Mouse (Mus musculus) liver, postnatal 0 days (tissue): ENCODE data around the gene Lrrc23. TPM values are rescaled to one million over a fixed set of nuclear protein-coding genes. Genes with fewer than 3 reads are reported as not detected.

Experiments used
- ATAC-seq: fragments of 200-750 bp; cut with Nextera tagmentation; 2 replicates; pipeline ENCODE4 v1.8.0; 2017; ENCODE audit warnings: mild to moderate bottlenecking, moderate library complexity
- DNase-seq: peaks from one replicate; pipeline ENCODE4 v3.0.0-alpha.2; 2016
- H3K27ac ChIP-seq: fragments of 300-500 bp; sonication (generic); 2 replicates; pipeline ENCODE4 v1.5.1; 2014; ENCODE audit warnings: antibody characterized with exemption, moderate library complexity, mild to moderate bottlenecking, low read depth
- H3K27me3 ChIP-seq: fragments of 300-500 bp; sonication (generic); 2 replicates; pipeline ENCODE4 v1.6.1; 2014; ENCODE audit warnings: low read length, control low read depth, mixed read lengths; ENCODE audit not compliant: insufficient read depth
- H3K36me3 ChIP-seq: fragments of 300-500 bp; sonication (generic); replicated peaks from 2 replicates; pipeline ENCODE4 v1.6.1; 2014; ENCODE audit warnings: mild to moderate bottlenecking, control low read depth, low read length, moderate library complexity, mixed read lengths; ENCODE audit not compliant: insufficient read depth
- H3K4me1 ChIP-seq: fragments of 300-500 bp; sonication (generic); 2 replicates; pipeline ENCODE4 v1.6.1; 2014; ENCODE audit warnings: antibody characterized with exemption, mild to moderate bottlenecking, control low read depth; ENCODE audit not compliant: insufficient read depth
- H3K4me2 ChIP-seq: fragments of 300-500 bp; sonication (generic); 2 replicates; pipeline ENCODE4 v1.6.1; 2014; ENCODE audit warnings: low read depth, mild to moderate bottlenecking, low read length, moderate library complexity, mixed read lengths
- H3K4me3 ChIP-seq: fragments of 300-500 bp; sonication (generic); 2 replicates; pipeline ENCODE4 v1.5.1; 2014; ENCODE audit warnings: low read depth, low read length
- H3K9ac ChIP-seq: fragments of 300-500 bp; sonication (generic); replicated peaks from 2 replicates; pipeline ENCODE4 v1.6.1; 2014; ENCODE audit warnings: mild to moderate bottlenecking, moderate library complexity
- H3K9me3 ChIP-seq: fragments of 300-500 bp; sonication (generic); 2 replicates; pipeline ENCODE4 v1.6.1; 2016; ENCODE audit warnings: mild to moderate bottlenecking, control low read depth, low read length, mixed read lengths
- CTCF ChIP-seq: sonication (generic); IDR thresholded peaks from 2 replicates; pipeline ENCODE4 v1.5.1; 2016; ENCODE audit warnings: antibody characterized with exemption, low read depth
- EP300 ChIP-seq: IDR thresholded peaks from 2 replicates; pipeline ENCODE4 v1.6.1; 2016; ENCODE audit warnings: antibody characterized with exemption, low read depth, mild to moderate bottlenecking
- WGBS: fragments of 180-500 bp; shearing (Covaris S2); extraction: QIAGEN DNeasy Blood & Tissue Kit; methylation state at CpG from one replicate; pipeline ENCODE4 v1.1.7; 2014; ENCODE audit not compliant: insufficient replicate concordance; 5-methylcytosine and 5-hydroxymethylcytosine counted together
- polyA plus RNA-seq: library from polyadenylated mRNA; unstranded; fragments of >200 nt; fragmentation: Nextera tagmentation; extraction: Ambion mirVana; gene quantifications from 2 replicates; pipeline ENCODE4 v1.2.1, GENCODE M21; 2015

Lrrc23 gene
- polyA plus RNA-seq, 1 experiment from 2014 or later, result 0.16 TPM

GRCm38 (mm10) chr6:124753861-124754260 is 25.7 kb downstream of the Lrrc23 start:
- H3K36me3 ChIP-seq, result peaks cover 4% of the 10 kb centered on the region; the same call in 1 of the 2 replicates
- 77% methylated on average over 2 of the region's 2 CpGs for WGBS
- no peak overlapping the region for H3K27ac ChIP-seq
- H3K4me3 ChIP-seq, result no peak overlapping the region
- no peak overlapping the region for H3K9ac ChIP-seq
- TF ChIP-seq CTCF (no peak), EP300 (no peak)
- peaks cover 22% of the 10 kb centered on the region for H3K27me3 ChIP-seq
- peaks cover 26% of the 10 kb centered on the region for H3K4me1 ChIP-seq
- H3K4me2 ChIP-seq, result no peak overlapping the region
- DNase-seq, result no peak
- ATAC-seq, result no peak
- H3K9me3 ChIP-seq, result no peaks in the 10 kb centered on the region

- Histone ChIP-seq H3K4me2 (no peak overlapping the region), H3K9ac (no peak overlapping the region), H3K27ac (no peak overlapping the region), H3K27me3 (peaks cover 5% of the 10 kb centered on the region; the same call in 1 of the 2 replicates), H3K9me3 (no peaks in the 10 kb centered on the region), H3K36me3 (peaks cover 4% of the 10 kb centered on the region), H3K4me1 (peaks cover 19% of the 10 kb centered on the region), H3K4me3 (no peak overlapping the region)
- TF ChIP-seq CTCF, result no peak
- no peak for TF ChIP-seq EP300
- DNase-seq, result no peak
- ATAC-seq, result no peak
- 77% methylated on average over 8 of the region's 8 CpGs for WGBS
Measured at GRCm38 (mm10) chr6:124750405-124750804, 29.1 kb downstream of the Lrrc23 start.

- TF ChIP-seq EP300 (no peak), CTCF (no peak)
- Histone ChIP-seq H3K4me1 (peaks cover 19% of the 10 kb centered on the region), H3K9me3 (no peaks in the 10 kb centered on the region), H3K27me3 (no peaks in the 10 kb centered on the region), H3K27ac (no peak overlapping the region), H3K9ac (peak overlapping the region; percentile 82), H3K36me3 (peaks cover 9% of the 10 kb centered on the region), H3K4me2 (peak overlapping the region; percentile 96), H3K4me3 (no peak overlapping the region; the same call in 1 of the 2 replicates)
- DNase-seq, result no peak
- 82% methylated on average over 7 of the region's 7 CpGs for WGBS
- ATAC-seq, result no peak
Measured at GRCm38 (mm10) chr6:124746654-124747632, 32.6 kb downstream of the Lrrc23 start.

GRCm38 (mm10) chr6:124746296-124746605 is 33.3 kb downstream of the Lrrc23 start:
- Histone ChIP-seq H3K9ac (peak overlapping the region; percentile 82), H3K4me2 (peak overlapping the region; percentile 96), H3K4me1 (peaks cover 22% of the 10 kb centered on the region), H3K27ac (peak overlapping the region; percentile 91), H3K4me3 (peak overlapping the region; percentile 63), H3K27me3 (no peaks in the 10 kb centered on the region), H3K9me3 (no peaks in the 10 kb centered on the region), H3K36me3 (peaks cover 9% of the 10 kb centered on the region)
- 27% methylated on average over 8 of the region's 8 CpGs for WGBS
- DNase-seq, result no peak
- TF ChIP-seq EP300 (no peak), CTCF (no peak)
- ATAC-seq, result no peak

GRCm38 (mm10) chr6:124745490-124746295 is 33.8 kb downstream of the Lrrc23 start:
- H3K27ac ChIP-seq, result peak overlapping the region; percentile 91
- peaks cover 9% of the 10 kb centered on the region for H3K36me3 ChIP-seq
- peak overlapping the region; percentile 82 for H3K9ac ChIP-seq
- peak; percentile 95 for DNase-seq
- TF ChIP-seq EP300 (no peak), CTCF (peak; percentile 96)
- WGBS, result under 1% methylated on average over 85 of the region's 85 CpGs
- H3K4me2 ChIP-seq, result peak overlapping the region; percentile 96
- H3K4me3 ChIP-seq, result peak overlapping the region; percentile 63
- peaks cover 21% of the 10 kb centered on the region for H3K4me1 ChIP-seq
- ATAC-seq, result peak; percentile 88
- no peaks in the 10 kb centered on the region for H3K9me3 ChIP-seq
- H3K27me3 ChIP-seq, result no peaks in the 10 kb centered on the region

- Histone ChIP-seq H3K27me3 (no peaks in the 10 kb centered on the region), H3K9ac (peak overlapping the region; percentile 26; the same call in 1 of the 2 replicates), H3K27ac (no peak overlapping the region), H3K9me3 (no peaks in the 10 kb centered on the region), H3K4me1 (peaks cover 28% of the 10 kb centered on the region), H3K36me3 (peaks cover 9% of the 10 kb centered on the region), H3K4me3 (peak overlapping the region; percentile 63), H3K4me2 (peak overlapping the region; percentile 96)
- WGBS, result 72% methylated on average over 26 of the region's 26 CpGs
- ATAC-seq (no peak), DNase-seq (no peak)
- TF ChIP-seq CTCF, result no peak
- TF ChIP-seq EP300, result no peak
Measured at GRCm38 (mm10) chr6:124744755-124745321, 34.7 kb downstream of the Lrrc23 start.
